Mouse (Mus musculus): ENCODE measurements around the gene Map2k5. TPM values are rescaled to one million over a fixed set of nuclear protein-coding genes. Genes with fewer than 3 reads are reported as not detected.

The Map2k5 gene
- polyA plus RNA-seq, 1 experiment from 2014 or later, result 33.3 TPM

DNA sequence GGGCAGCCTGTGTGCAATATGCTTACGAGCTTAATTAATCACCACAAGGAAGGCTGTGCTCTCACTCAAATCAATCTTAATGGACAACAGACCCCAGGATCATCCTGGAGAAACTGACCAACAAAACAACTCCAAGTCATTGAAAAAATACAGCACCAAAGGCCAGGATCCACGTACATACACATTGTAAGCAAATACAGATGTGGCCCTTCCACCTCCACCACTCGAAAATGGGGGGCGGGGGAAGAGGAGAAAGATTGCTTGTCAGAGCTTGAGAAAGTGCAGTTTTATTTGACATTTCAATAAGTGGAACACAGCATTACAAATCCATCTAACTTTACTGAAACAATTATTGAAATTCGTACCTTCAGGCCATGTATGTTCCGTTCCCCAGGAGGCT is 39.0 kb downstream of the Map2k5 start:
- Histone ChIP-seq H3K27me3 (replicated peaks) (no peaks in the 10 kb centered on the region), H3K9me3 (replicated peaks) (no peaks in the 10 kb centered on the region), H3K4me2 (no peak overlapping the region), H3K27ac (replicated peaks) (no peak overlapping the region), H3K4me1 (peaks cover 12% of the 10 kb centered on the region), H3K9ac (replicated peaks) (no peak overlapping the region), H3K4me3 (replicated peaks) (no peak overlapping the region), H3K36me3 (peaks cover 22% of the 10 kb centered on the region)
- 56% methylated on average over 6 of the region's 6 CpGs for WGBS
- ATAC-seq (ENCODE audit: low FRiP score), result no peak

DNA sequence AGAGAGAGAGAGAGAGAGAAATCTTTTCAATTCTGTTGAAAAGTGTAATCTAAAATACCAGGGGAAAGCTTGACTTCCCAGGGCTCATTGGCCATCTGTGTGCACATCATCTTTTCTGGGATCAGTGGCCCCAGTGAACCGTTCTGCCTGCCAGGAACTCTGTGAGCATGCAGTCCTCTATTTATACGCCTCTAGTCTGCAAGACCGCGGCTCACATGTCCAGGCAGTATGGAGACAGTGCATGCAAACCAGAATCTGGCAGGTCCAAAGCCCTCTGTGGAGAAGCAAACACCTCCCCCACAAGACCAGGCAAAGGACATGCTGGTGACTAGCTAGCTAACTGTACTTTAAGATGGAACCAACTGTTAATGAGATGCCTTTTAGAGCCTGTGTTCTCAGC is 41.9 kb downstream of the Map2k5 start:
- no peaks in the 10 kb centered on the region for H3K27me3 ChIP-seq (replicated peaks)
- H3K9ac ChIP-seq (replicated peaks), result no peak overlapping the region
- no peak overlapping the region for H3K4me3 ChIP-seq (replicated peaks)
- no peak for ATAC-seq (ENCODE audit: low FRiP score)
- 89% methylated on average over 4 of the region's 4 CpGs for WGBS
- H3K4me2 ChIP-seq, result no peak overlapping the region
- H3K36me3 ChIP-seq, result peaks cover 24% of the 10 kb centered on the region
- no peak overlapping the region for H3K27ac ChIP-seq (replicated peaks)
- peaks cover 12% of the 10 kb centered on the region for H3K4me1 ChIP-seq
- H3K9me3 ChIP-seq (replicated peaks), result no peaks in the 10 kb centered on the region

- no peak for ATAC-seq (ENCODE audit: low FRiP score)
Measured at GRCm38 (mm10) chr9:63333074-63333473, 44.6 kb downstream of the Map2k5 start.

DNA sequence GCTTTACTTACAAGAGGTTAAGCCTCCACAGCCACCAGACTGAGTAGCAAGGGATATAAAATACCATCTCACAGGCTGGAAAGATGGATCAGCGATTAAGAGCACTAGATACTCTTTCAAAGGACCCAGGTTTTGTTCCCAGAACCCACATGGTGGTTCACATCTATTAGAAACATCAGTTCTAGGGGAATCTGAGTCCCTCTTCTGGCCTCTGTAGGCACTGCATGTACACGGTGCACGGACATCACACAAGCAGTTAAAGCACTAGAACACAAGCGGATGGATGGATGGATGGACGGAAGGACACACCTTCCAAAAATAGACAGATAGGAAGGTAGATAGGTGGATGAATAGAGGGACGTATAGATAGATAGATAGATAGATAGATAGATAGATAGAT is 46.5 kb downstream of the Map2k5 start:
- no peak overlapping the region for H3K4me3 ChIP-seq (replicated peaks)
- H3K27ac ChIP-seq (replicated peaks), result no peak overlapping the region
- 0 out of 2 replicates have a peak, but pooled peaks cover 3% of the 10 kb centered on the region for H3K4me1 ChIP-seq
- no peak overlapping the region for H3K4me2 ChIP-seq
- H3K27me3 ChIP-seq (replicated peaks), result no peaks in the 10 kb centered on the region
- no peaks in the 10 kb centered on the region for H3K9me3 ChIP-seq (replicated peaks)
- ATAC-seq (ENCODE audit: low FRiP score), result no peak
- H3K36me3 ChIP-seq, result peaks cover 17% of the 10 kb centered on the region
- 96% methylated on average over 6 of the region's 6 CpGs for WGBS
- H3K9ac ChIP-seq (replicated peaks), result no peak overlapping the region

More at GRCm38 (mm10) chr9:63333074-63333473, 44.6 kb downstream of the Map2k5 start:
- Histone ChIP-seq H3K4me2 (no peak overlapping the region), H3K4me1 (0 out of 2 replicates have a peak, but pooled peaks cover 3% of the 10 kb centered on the region), H3K27ac (replicated peaks) (no peak overlapping the region), H3K4me3 (replicated peaks) (no peak overlapping the region), H3K9me3 (replicated peaks) (no peaks in the 10 kb centered on the region), H3K36me3 (peaks cover 24% of the 10 kb centered on the region), H3K9ac (replicated peaks) (no peak overlapping the region), H3K27me3 (replicated peaks) (no peaks in the 10 kb centered on the region)
- WGBS, result 96% methylated on average over 2 of the region's 2 CpGs

GRCm38 (mm10) chr9:63328958-63329685 is 48.6 kb downstream of the Map2k5 start:
- H3K4me3 ChIP-seq (replicated peaks), result no peak overlapping the region
- no peaks in the 10 kb centered on the region for H3K9me3 ChIP-seq (replicated peaks)
- no peaks in the 10 kb centered on the region for H3K27me3 ChIP-seq (replicated peaks)
- H3K4me2 ChIP-seq, result no peak overlapping the region
- no peak for ATAC-seq (ENCODE audit: low FRiP score)
- 55% methylated on average over 15 of the region's 15 CpGs for WGBS
- 0 out of 2 replicates have a peak, but pooled peaks cover 3% of the 10 kb centered on the region for H3K4me1 ChIP-seq
- H3K9ac ChIP-seq (replicated peaks), result no peak overlapping the region
- peaks cover 6% of the 10 kb centered on the region for H3K36me3 ChIP-seq
- no peak overlapping the region for H3K27ac ChIP-seq (replicated peaks)

GRCm38 (mm10) chr9:63315231-63315630 is 62.5 kb downstream of the Map2k5 start:
- Histone ChIP-seq H3K9ac (replicated peaks) (no peak overlapping the region), H3K4me3 (replicated peaks) (no peak overlapping the region), H3K27me3 (replicated peaks) (no peaks in the 10 kb centered on the region), H3K27ac (replicated peaks) (no peak overlapping the region), H3K36me3 (no peaks in the 10 kb centered on the region), H3K4me2 (no peak overlapping the region), H3K4me1 (peaks cover 14% of the 10 kb centered on the region), H3K9me3 (replicated peaks) (no peaks in the 10 kb centered on the region)
- no peak for ATAC-seq (ENCODE audit: low FRiP score)

DNA sequence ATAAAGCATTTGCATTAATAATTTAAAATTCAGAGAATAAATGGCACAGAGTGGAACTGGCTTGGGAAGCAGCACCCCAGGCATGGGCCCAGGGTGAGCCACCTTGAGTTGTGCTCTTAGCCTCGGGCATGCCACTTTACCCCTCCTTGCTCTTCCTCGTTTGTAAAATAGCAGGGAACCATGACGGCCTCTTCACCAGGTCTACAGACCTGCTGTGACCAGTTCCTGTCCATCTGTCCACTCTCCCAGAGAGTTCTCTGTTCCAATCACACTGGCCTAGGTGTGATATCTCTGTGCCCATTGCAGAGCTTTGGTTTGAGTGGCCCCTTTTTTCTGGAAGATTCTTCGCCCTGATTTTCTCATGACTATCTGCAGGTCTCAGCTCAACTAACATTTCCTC is 63.6 kb downstream of the Map2k5 start:
- H3K4me3 ChIP-seq (replicated peaks), result no peak overlapping the region
- WGBS, result 68% methylated on average over 4 of the region's 4 CpGs
- H3K4me1 ChIP-seq, result peaks cover 22% of the 10 kb centered on the region
- H3K9me3 ChIP-seq (replicated peaks), result no peaks in the 10 kb centered on the region
- no peak overlapping the region for H3K9ac ChIP-seq (replicated peaks)
- H3K4me2 ChIP-seq, result no peak overlapping the region
- ATAC-seq (ENCODE audit: low FRiP score), result no peak
- H3K36me3 ChIP-seq, result no peaks in the 10 kb centered on the region
- no peaks in the 10 kb centered on the region for H3K27me3 ChIP-seq (replicated peaks)
- H3K27ac ChIP-seq (replicated peaks), result no peak overlapping the region

GRCm38 (mm10) chr9:63309956-63310355 is 67.7 kb downstream of the Map2k5 start:
- H3K4me1 ChIP-seq, result peaks cover 34% of the 10 kb centered on the region
- no peaks in the 10 kb centered on the region for H3K9me3 ChIP-seq (replicated peaks)
- H3K9ac ChIP-seq (replicated peaks), result no peak overlapping the region
- no peak overlapping the region for H3K4me2 ChIP-seq
- no peak for ATAC-seq (ENCODE audit: low FRiP score)
- WGBS, result 86% methylated on average over 6 of the region's 6 CpGs
- no peak overlapping the region for H3K27ac ChIP-seq (replicated peaks)
- H3K27me3 ChIP-seq (replicated peaks), result no peaks in the 10 kb centered on the region
- H3K36me3 ChIP-seq, result no peaks in the 10 kb centered on the region
- H3K4me3 ChIP-seq (replicated peaks), result no peak overlapping the region

GRCm38 (mm10) chr9:63309008-63309407 is 68.7 kb downstream of the Map2k5 start:
- Histone ChIP-seq H3K4me1 (peaks cover 34% of the 10 kb centered on the region), H3K9me3 (replicated peaks) (no peaks in the 10 kb centered on the region), H3K4me2 (no peak overlapping the region), H3K9ac (replicated peaks) (no peak overlapping the region), H3K36me3 (no peaks in the 10 kb centered on the region), H3K27me3 (replicated peaks) (no peaks in the 10 kb centered on the region), H3K27ac (replicated peaks) (0 out of 2 replicates have a peak overlapping the region, but pooled peaks have one; percentile 23), H3K4me3 (replicated peaks) (no peak overlapping the region)
- no peak for ATAC-seq (ENCODE audit: low FRiP score)
- WGBS, result 27% methylated on average over 5 of the region's 5 CpGs

GRCm38 (mm10) chr9:63308441-63308840 is 69.3 kb downstream of the Map2k5 start:
- Histone ChIP-seq H3K4me3 (replicated peaks) (no peak overlapping the region), H3K36me3 (no peaks in the 10 kb centered on the region), H3K4me1 (peaks cover 34% of the 10 kb centered on the region), H3K9ac (replicated peaks) (no peak overlapping the region), H3K4me2 (no peak overlapping the region), H3K9me3 (replicated peaks) (no peaks in the 10 kb centered on the region), H3K27me3 (replicated peaks) (no peaks in the 10 kb centered on the region), H3K27ac (replicated peaks) (0 out of 2 replicates have a peak overlapping the region, but pooled peaks have one; percentile 23)
- ATAC-seq (ENCODE audit: low FRiP score), result no peak
- WGBS, result 39% methylated on average over 4 of the region's 4 CpGs

- no peak overlapping the region for H3K9ac ChIP-seq (replicated peaks)
- no peak overlapping the region for H3K4me3 ChIP-seq (replicated peaks)
- no peaks in the 10 kb centered on the region for H3K27me3 ChIP-seq (replicated peaks)
- 89% methylated on average over 4 of the region's 4 CpGs for WGBS
- H3K9me3 ChIP-seq (replicated peaks), result 0 out of 2 replicates have a peak, but pooled peaks cover 3% of the 10 kb centered on the region
- no peaks in the 10 kb centered on the region for H3K4me1 ChIP-seq
- no peak for ATAC-seq (ENCODE audit: low FRiP score)
- H3K4me2 ChIP-seq, result no peak overlapping the region
- 0 out of 2 replicates have a peak, but pooled peaks cover 3% of the 10 kb centered on the region for H3K36me3 ChIP-seq
- no peak overlapping the region for H3K27ac ChIP-seq (replicated peaks)
Measured at GRCm38 (mm10) chr9:63302511-63302910, 75.2 kb downstream of the Map2k5 start.

- Histone ChIP-seq H3K4me1 (peaks cover 24% of the 10 kb centered on the region), H3K27ac (replicated peaks) (no peak overlapping the region), H3K9ac (replicated peaks) (no peak overlapping the region), H3K4me2 (no peak overlapping the region), H3K9me3 (replicated peaks) (0 out of 2 replicates have a peak, but pooled peaks cover 3% of the 10 kb centered on the region), H3K4me3 (replicated peaks) (no peak overlapping the region), H3K27me3 (replicated peaks) (0 out of 2 replicates have a peak, but pooled peaks cover 4% of the 10 kb centered on the region), H3K36me3 (0 out of 2 replicates have a peak, but pooled peaks cover 3% of the 10 kb centered on the region)
- 99% methylated on average over 3 of the region's 3 CpGs for WGBS
- no peak for ATAC-seq (ENCODE audit: low FRiP score)
Measured at GRCm38 (mm10) chr9:63298656-63299055, 79.0 kb downstream of the Map2k5 start.
